Mouse (Mus musculus): Measurements from ENCODE around the gene Igsf21. TPM values are rescaled to one million over a fixed set of nuclear protein-coding genes. Genes with fewer than 3 reads are reported as not detected.

Igsf21 gene
- 46.8 and 50.9 TPM in 2 replicates for polyA plus RNA-seq (2015; fragmentation: Nextera tagmentation; extraction: Ambion mirVana)

GRCm38 (mm10) chr4:140246180-140247005 lies at the start of gene Igsf21:
Gene Igsf21, minus strand, starts transcription at chr4:140246784.
- H3K9ac ChIP-seq (replicated peaks; ENCODE audit: low read depth, low read length) = peak within 1 kb of the TSS; percentile 75
- H3K27me3 ChIP-seq (replicated peaks; ENCODE audit: control insufficient read depth, insufficient read depth, low read length) = peaks cover 18% of the 10 kb centered on the region; the same call in 1 of the 2 replicates
- peaks cover 37% of the 10 kb centered on the region for H3K4me1 ChIP-seq (replicated peaks; ENCODE audit: control insufficient read depth, insufficient read depth, low read length)
- H3K4me2 ChIP-seq (ENCODE audit: low read length) = peak within 1 kb of the TSS; percentile 66
- ATAC-seq = peak; percentile 75
- peak within 1 kb of the TSS; percentile 58 for H3K27ac ChIP-seq (ENCODE audit: low read length)
- under 1% methylated on average over 69 of the region's 90 CpGs for WGBS
- H3K36me3 ChIP-seq (ENCODE audit: control insufficient read depth, insufficient read depth) = no peaks in the 10 kb centered on the region
- H3K9me3 ChIP-seq (ENCODE audit: control insufficient read depth, low read length) = no peaks in the 10 kb centered on the region
- peak within 1 kb of the TSS; percentile 52 for H3K4me3 ChIP-seq (replicated peaks; ENCODE audit: low read length)

DNA sequence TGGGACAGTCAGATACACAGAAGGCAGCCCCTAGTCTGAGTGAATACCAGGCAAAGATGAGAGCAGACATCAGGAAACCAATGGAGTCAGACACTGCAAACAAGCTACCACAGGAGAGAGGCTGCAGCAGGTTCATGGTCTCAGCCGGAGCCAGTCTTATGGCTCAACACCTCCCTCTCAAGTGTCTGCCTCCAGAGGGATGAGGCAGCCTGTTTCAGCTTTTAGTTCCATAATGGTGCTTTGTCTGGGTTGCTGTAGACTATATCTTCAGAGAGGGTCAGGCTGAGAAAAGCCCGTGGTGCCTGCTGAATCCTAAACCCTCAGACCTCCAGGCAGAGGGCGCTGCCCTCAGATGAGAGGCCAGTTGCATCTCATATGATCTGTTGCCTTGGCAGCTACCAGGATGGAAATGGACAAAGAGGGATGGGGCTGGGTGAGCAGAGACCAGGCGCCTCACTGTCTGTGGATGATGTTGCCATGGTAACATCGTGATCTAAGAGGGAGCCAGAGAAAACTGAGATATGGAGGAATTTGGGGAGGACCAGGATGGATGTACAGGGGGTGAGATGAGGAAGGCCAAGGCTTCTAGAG lies 39.2 kb upstream of the Igsf21 start:
- Histone ChIP-seq H3K27me3 (replicated peaks; ENCODE audit: control insufficient read depth, insufficient read depth, low read length) (no peaks in the 10 kb centered on the region), H3K4me1 (replicated peaks; ENCODE audit: control insufficient read depth, insufficient read depth, low read length) (peaks cover 7% of the 10 kb centered on the region), H3K36me3 (ENCODE audit: control insufficient read depth, insufficient read depth) (no peaks in the 10 kb centered on the region), H3K9ac (replicated peaks; ENCODE audit: low read depth, low read length) (no peak overlapping the region), H3K27ac (ENCODE audit: low read length) (peak overlapping the region; percentile 54; the same call in 1 of the 2 replicates), H3K9me3 (ENCODE audit: control insufficient read depth, low read length) (no peaks in the 10 kb centered on the region), H3K4me3 (replicated peaks; ENCODE audit: low read length) (no peak overlapping the region), H3K4me2 (ENCODE audit: low read length) (no peak overlapping the region)
- WGBS = 50% methylated on average over 5 of the region's 5 CpGs
- ATAC-seq = peak; percentile 73; the same call in 1 of the 2 replicates

DNA sequence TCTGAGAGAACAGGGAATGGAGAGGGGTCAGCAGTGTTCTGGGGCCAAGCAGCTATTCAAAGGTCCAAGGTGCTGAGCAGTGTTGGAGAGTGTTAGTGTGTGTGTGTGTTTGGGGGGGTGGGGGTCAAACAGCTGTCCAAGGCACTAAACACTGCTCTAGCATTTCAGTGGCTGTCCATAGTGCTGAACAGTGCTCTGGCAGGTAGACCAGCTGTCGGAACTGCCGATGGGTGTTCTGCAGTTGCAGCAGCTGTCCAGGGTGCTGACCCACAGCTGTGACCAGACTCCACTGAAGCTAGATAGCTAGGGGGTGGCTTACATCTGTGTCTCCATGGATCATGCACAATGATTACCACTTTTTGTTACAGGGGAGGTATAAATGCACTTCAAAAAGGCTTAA lies 36.8 kb upstream of the Igsf21 start:
- H3K4me3 ChIP-seq (replicated peaks; ENCODE audit: low read length) = no peak overlapping the region
- H3K27ac ChIP-seq (ENCODE audit: low read length) = no peak overlapping the region
- no peaks in the 10 kb centered on the region for H3K27me3 ChIP-seq (replicated peaks; ENCODE audit: control insufficient read depth, insufficient read depth, low read length)
- 18% methylated on average over 2 of the region's 2 CpGs for WGBS
- ATAC-seq = no peak
- no peaks in the 10 kb centered on the region for H3K9me3 ChIP-seq (ENCODE audit: control insufficient read depth, low read length)
- H3K9ac ChIP-seq (replicated peaks; ENCODE audit: low read depth, low read length) = no peak overlapping the region
- no peaks in the 10 kb centered on the region for H3K36me3 ChIP-seq (ENCODE audit: control insufficient read depth, insufficient read depth)
- no peak overlapping the region for H3K4me2 ChIP-seq (ENCODE audit: low read length)
- H3K4me1 ChIP-seq (replicated peaks; ENCODE audit: control insufficient read depth, insufficient read depth, low read length) = peaks cover 7% of the 10 kb centered on the region

- H3K27ac ChIP-seq (ENCODE audit: low read length) = no peak overlapping the region
- H3K36me3 ChIP-seq (ENCODE audit: control insufficient read depth, insufficient read depth) = no peaks in the 10 kb centered on the region
- ATAC-seq = no peak
- H3K4me3 ChIP-seq (replicated peaks; ENCODE audit: low read length) = no peak overlapping the region
- H3K4me2 ChIP-seq (ENCODE audit: low read length) = no peak overlapping the region
- H3K9ac ChIP-seq (replicated peaks; ENCODE audit: low read depth, low read length) = no peak overlapping the region
- peaks cover 5% of the 10 kb centered on the region for H3K9me3 ChIP-seq (ENCODE audit: control insufficient read depth, low read length)
- H3K27me3 ChIP-seq (replicated peaks; ENCODE audit: control insufficient read depth, insufficient read depth, low read length) = no peaks in the 10 kb centered on the region
- 90% methylated on average over 2 of the region's 2 CpGs for WGBS
- H3K4me1 ChIP-seq (replicated peaks; ENCODE audit: control insufficient read depth, insufficient read depth, low read length) = no peaks in the 10 kb centered on the region
These were observed 31.7 kb upstream of the Igsf21 start for GRCm38 (mm10) chr4:140278269-140278668.

DNA sequence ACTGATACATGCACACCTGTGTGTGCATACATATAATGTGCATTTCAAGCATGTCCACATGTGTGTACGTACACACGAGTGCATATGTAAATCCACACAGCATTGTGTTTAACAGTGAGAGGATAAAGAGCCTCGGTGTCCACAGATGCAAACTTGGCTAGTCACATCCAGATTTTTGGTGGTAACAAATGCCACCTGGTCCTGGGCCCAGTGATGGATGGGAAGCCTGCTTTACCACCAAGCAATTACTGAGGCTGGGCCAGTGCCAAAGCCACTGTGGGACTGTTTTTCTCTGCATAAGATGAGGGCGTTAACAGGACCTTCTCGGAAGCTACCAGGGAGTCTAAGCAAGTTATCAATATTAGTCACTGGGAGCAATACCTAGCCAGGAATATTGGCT lies 25.3 kb upstream of the Igsf21 start:
- H3K27ac ChIP-seq (ENCODE audit: low read length) = no peak overlapping the region
- H3K4me2 ChIP-seq (ENCODE audit: low read length) = no peak overlapping the region
- H3K36me3 ChIP-seq (ENCODE audit: control insufficient read depth, insufficient read depth) = no peaks in the 10 kb centered on the region
- no peaks in the 10 kb centered on the region for H3K27me3 ChIP-seq (replicated peaks; ENCODE audit: control insufficient read depth, insufficient read depth, low read length)
- H3K4me1 ChIP-seq (replicated peaks; ENCODE audit: control insufficient read depth, insufficient read depth, low read length) = peaks cover 13% of the 10 kb centered on the region
- no peak overlapping the region for H3K4me3 ChIP-seq (replicated peaks; ENCODE audit: low read length)
- ATAC-seq = no peak
- 59% methylated on average over 5 of the region's 5 CpGs for WGBS
- H3K9me3 ChIP-seq (ENCODE audit: control insufficient read depth, low read length) = no peaks in the 10 kb centered on the region; the same call in 1 of the 2 replicates
- H3K9ac ChIP-seq (replicated peaks; ENCODE audit: low read depth, low read length) = no peak overlapping the region

GRCm38 (mm10) chr4:140270451-140270850 lies 23.9 kb upstream of the Igsf21 start:
- Histone ChIP-seq H3K27me3 (replicated peaks; ENCODE audit: control insufficient read depth, insufficient read depth, low read length) (no peaks in the 10 kb centered on the region), H3K4me2 (ENCODE audit: low read length) (no peak overlapping the region), H3K9me3 (ENCODE audit: control insufficient read depth, low read length) (0 out of 2 replicates have a peak, but pooled peaks cover 5% of the 10 kb centered on the region), H3K9ac (replicated peaks; ENCODE audit: low read depth, low read length) (no peak overlapping the region), H3K27ac (ENCODE audit: low read length) (no peak overlapping the region), H3K4me1 (replicated peaks; ENCODE audit: control insufficient read depth, insufficient read depth, low read length) (peaks cover 13% of the 10 kb centered on the region), H3K4me3 (replicated peaks; ENCODE audit: low read length) (no peak overlapping the region), H3K36me3 (ENCODE audit: control insufficient read depth, insufficient read depth) (no peaks in the 10 kb centered on the region)
- ATAC-seq = no peak
- 28% methylated on average over 7 of the region's 7 CpGs for WGBS

DNA sequence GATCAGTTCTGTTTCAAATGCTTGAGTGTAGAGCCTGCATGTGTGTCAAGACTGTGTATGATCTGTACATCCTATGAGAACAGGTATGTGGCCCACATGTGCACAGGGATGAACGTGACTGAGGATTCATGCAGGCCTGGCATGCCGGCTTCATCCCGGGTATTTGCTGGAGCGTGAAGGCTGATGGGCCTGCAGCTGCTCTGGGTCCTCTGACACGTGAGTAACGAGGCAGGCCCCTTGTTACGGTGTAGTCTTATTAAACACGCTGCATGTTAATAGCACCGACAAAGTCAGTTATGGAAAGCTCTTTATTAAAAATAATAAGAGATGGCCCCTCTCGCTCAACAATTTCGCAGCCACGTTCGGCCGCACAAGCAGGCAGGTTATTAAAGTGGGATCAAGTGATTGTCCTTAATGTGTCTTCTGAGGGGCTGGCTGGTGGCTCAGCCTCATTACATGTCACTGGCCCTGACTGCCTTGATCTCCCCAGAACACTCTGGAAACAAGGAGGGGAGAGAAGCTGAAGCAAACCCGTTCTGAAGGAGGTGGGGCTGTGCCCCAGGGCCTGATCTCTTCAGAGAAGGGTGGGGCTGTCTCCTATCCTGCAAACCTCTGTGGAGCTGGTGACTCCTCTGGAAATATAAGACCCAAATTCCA lies 22.7 kb upstream of the Igsf21 start:
- H3K36me3 ChIP-seq (ENCODE audit: control insufficient read depth, insufficient read depth) = no peaks in the 10 kb centered on the region
- H3K27me3 ChIP-seq (replicated peaks; ENCODE audit: control insufficient read depth, insufficient read depth, low read length) = no peaks in the 10 kb centered on the region
- H3K27ac ChIP-seq (ENCODE audit: low read length) = no peak overlapping the region
- 0 out of 2 replicates have a peak, but pooled peaks cover 5% of the 10 kb centered on the region for H3K9me3 ChIP-seq (ENCODE audit: control insufficient read depth, low read length)
- no peak overlapping the region for H3K4me3 ChIP-seq (replicated peaks; ENCODE audit: low read length)
- H3K9ac ChIP-seq (replicated peaks; ENCODE audit: low read depth, low read length) = no peak overlapping the region
- no peak; the same call in 1 of the 2 replicates for ATAC-seq
- no peak overlapping the region for H3K4me2 ChIP-seq (ENCODE audit: low read length)
- H3K4me1 ChIP-seq (replicated peaks; ENCODE audit: control insufficient read depth, insufficient read depth, low read length) = peaks cover 17% of the 10 kb centered on the region
- 45% methylated on average over 15 of the region's 15 CpGs for WGBS

GRCm38 (mm10) chr4:140267835-140268234 lies 21.3 kb upstream of the Igsf21 start:
- Histone ChIP-seq H3K4me1 (replicated peaks; ENCODE audit: control insufficient read depth, insufficient read depth, low read length) (peaks cover 18% of the 10 kb centered on the region), H3K9ac (replicated peaks; ENCODE audit: low read depth, low read length) (no peak overlapping the region), H3K4me2 (ENCODE audit: low read length) (no peak overlapping the region), H3K9me3 (ENCODE audit: control insufficient read depth, low read length) (0 out of 2 replicates have a peak, but pooled peaks cover 5% of the 10 kb centered on the region), H3K36me3 (ENCODE audit: control insufficient read depth, insufficient read depth) (no peaks in the 10 kb centered on the region), H3K27ac (ENCODE audit: low read length) (no peak overlapping the region), H3K4me3 (replicated peaks; ENCODE audit: low read length) (no peak overlapping the region), H3K27me3 (replicated peaks; ENCODE audit: control insufficient read depth, insufficient read depth, low read length) (no peaks in the 10 kb centered on the region)
- ATAC-seq = no peak
- WGBS = 40% methylated on average over 9 of the region's 9 CpGs

DNA sequence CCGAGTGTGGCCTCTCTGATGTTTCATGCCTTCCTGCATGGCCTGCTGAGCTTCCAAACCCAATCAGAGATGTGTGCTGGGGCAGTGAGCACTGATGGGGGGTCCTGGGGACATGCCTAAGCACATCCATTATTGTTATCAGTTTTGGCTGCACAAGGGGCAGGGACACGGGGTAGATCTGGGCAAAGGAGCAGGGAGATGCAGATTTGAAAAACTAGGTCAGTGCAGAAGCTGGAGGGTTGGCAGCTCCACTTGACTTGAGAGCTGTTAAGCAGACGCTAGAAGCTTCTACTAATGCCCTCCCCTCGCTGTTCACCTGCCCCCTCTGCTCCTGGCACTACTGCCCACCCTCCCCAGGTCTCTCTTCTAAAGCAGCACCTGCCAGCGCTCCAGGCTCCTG lies 20.5 kb upstream of the Igsf21 start:
- no peak overlapping the region for H3K27ac ChIP-seq (ENCODE audit: low read length)
- WGBS = 69% methylated on average over 5 of the region's 5 CpGs

More for the DNA sequence above, 20.5 kb upstream of the Igsf21 start:
- 0 out of 2 replicates have a peak, but pooled peaks cover 5% of the 10 kb centered on the region for H3K9me3 ChIP-seq (ENCODE audit: control insufficient read depth, low read length)
- H3K4me2 ChIP-seq (ENCODE audit: low read length) = no peak overlapping the region
- H3K9ac ChIP-seq (replicated peaks; ENCODE audit: low read depth, low read length) = no peak overlapping the region
- H3K27me3 ChIP-seq (replicated peaks; ENCODE audit: control insufficient read depth, insufficient read depth, low read length) = no peaks in the 10 kb centered on the region
- peaks cover 18% of the 10 kb centered on the region for H3K4me1 ChIP-seq (replicated peaks; ENCODE audit: control insufficient read depth, insufficient read depth, low read length)
- H3K36me3 ChIP-seq (ENCODE audit: control insufficient read depth, insufficient read depth) = no peaks in the 10 kb centered on the region
- H3K4me3 ChIP-seq (replicated peaks; ENCODE audit: low read length) = no peak overlapping the region
- ATAC-seq = no peak
